Mouse (Mus musculus): ENCODE measurements around the gene Iqgap3.
A peak's percentile ranks its signal among the peaks of the same experiment; 100 is the strongest.

Iqgap3 gene

DNA sequence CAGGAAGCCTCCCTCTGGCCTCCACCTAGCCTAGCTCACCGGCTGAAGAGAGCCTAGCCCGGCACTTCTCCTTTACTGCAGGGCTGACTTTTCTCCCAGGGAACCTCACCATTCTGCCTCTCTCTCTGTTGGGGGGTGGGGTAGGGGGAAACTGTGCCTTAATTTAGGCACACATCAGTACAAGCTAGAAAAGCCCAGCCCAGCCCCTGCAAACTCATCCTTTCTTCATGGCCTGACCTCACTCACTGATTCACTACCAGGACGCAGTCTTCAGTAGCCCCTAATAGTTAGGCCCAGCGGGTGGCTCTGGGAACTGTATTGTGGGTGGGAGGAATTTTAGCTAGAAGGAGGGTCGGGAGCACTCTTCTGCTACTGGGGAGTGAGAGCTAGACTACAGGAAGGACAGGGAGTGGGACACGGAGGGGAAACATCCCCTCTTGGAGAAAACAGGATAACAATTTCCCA, 67.8 kb downstream of the Iqgap3 start:
- no peak for DNase-seq (ENCODE audit: low spot score in 2 of 2)

DNA sequence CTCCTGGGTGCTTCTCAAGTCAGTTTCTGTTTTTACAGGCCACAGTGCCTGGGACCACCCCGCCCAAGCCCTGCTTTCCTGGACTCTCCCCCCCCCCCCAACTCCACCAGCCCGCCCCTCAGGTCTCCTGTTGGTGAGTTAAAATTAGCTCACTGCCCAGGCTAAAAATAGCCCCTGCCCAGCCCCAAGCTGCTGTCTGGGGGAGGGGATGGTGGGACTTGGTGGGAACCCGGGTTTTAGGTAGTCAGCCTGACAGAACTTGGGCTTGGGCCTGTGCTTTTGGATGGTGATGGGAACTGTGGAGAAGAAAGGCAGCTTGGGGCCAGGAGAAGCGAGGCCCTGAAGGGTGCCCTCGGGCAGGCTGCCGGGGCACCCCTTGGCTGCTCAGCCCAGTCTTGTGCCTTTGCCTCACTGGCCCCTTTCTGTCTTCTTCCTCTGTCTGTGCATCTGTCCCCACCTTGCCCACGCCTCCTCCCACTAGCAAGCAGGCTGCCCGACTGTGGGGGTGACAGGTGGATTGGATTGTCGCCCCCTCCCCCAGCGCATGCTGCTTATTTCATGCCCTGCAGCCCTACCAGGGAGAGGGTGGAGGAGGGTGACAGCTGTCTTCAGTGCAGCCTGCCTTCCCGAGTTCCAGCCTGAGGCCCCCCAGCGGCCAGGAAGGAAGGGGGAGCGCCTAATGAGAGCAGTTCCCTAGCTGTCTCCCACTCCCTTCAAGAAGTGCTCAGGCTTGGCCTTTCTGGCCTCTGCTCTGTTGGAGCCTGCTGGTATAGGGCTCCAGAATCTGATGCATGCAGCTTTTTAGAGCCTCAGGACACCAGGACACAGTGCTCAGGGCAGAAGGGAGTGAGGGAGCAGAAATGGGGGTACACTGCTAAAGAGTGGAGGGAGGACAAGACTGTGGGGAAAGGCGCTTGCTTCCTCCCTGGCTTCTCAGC, 68.6 kb downstream of the Iqgap3 start:
- peak; percentile 80 to 83 for DNase-seq (ENCODE audit: low spot score in 2 of 2)

- DNase-seq (ENCODE audit: low spot score in 2 of 2): no peak
Measured at GRCm38 (mm10) chr3:88150999-88151364, 69.2 kb downstream of the Iqgap3 start.

GRCm38 (mm10) chr3:88152056-88152455, 70.3 kb downstream of the Iqgap3 start:
- DNase-seq (ENCODE audit: low spot score in 2 of 2): peak; percentile 85 to 92

- no peak for DNase-seq (ENCODE audit: low spot score in 2 of 2)
Measured at GRCm38 (mm10) chr3:88153290-88154011, 71.7 kb downstream of the Iqgap3 start.

DNA sequence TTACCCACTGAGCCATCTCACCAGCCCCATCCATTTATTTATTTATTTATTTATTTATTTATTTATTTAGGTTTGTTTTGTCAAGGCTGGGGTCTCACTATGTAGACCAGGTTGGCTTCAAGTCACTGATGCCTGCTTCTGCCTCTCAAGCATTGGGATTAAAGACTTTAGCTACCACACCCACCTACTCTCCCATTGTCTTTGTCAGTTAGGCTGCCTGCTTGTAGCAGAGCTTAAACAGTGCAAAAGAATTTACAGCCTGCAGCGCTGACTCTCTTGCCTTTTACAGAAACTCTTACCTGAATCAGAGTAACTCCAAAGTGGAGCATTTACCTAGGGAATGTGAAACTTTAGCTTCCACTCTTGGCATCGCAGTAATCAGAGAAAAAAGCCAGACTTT, 72.5 kb downstream of the Iqgap3 start:
- DNase-seq (ENCODE audit: low spot score in 2 of 2): no peak

DNA sequence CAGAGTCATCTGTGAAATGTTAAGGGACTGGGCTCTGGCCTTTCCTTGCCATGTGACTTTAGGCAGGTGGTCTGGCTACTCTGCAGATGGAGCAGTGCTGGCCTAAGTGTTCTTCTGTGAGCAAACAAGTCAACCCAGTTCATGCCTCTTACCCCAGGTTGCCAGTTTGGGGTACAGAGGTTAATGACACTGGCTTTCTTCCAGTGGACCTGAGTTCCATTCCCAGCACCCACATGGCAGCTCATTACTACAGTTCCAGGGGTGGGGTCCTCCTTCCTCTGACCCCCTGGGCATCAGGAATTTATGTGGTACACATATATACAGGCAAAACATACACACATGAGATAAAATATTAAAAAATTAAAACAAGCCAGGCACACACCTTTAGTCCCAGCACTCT, 75.0 kb downstream of the Iqgap3 start:
- DNase-seq (ENCODE audit: low spot score in 2 of 2): no peak

DNA sequence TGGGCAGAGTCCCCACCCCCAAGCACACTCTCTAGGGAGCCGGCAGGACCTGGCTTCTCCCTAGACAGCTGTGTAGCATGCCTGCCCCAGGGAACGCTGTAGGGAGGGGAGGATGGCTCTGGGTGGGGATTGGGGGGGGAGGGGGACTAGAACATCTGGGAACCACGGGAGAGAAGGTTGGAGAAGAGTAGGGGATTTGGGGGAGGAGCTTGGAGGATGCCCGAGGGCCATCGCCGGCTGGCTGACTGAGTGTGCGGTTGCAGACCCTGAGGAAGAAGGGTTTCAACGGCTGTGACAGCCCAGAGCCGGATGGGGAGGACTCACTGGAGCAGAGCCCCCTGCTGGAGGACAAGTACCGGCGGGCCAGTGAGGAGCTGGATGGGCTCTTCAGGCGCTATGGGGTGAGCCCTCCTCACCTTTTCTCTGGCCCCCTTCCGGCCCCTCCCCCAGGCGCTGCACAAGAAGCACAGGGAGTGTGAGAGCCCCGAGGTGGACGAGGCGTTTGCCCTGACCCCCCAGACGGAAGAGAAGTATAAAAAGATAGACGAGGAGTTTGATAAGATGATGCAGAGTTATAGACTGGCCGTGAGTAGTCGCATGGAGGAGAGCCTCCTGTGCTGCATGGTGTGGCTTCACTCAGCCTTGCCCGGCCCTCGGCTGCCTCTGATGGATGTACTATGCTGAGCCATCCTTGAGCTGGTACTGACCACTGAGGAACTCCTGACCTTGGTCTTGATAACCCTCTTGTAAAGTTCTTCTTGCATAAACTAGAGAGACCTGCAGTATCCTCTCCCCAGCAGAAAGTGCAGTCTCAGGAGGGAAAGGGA, 76.2 kb downstream of the Iqgap3 start:
- no peak for DNase-seq (ENCODE audit: low spot score in 2 of 2)

DNA sequence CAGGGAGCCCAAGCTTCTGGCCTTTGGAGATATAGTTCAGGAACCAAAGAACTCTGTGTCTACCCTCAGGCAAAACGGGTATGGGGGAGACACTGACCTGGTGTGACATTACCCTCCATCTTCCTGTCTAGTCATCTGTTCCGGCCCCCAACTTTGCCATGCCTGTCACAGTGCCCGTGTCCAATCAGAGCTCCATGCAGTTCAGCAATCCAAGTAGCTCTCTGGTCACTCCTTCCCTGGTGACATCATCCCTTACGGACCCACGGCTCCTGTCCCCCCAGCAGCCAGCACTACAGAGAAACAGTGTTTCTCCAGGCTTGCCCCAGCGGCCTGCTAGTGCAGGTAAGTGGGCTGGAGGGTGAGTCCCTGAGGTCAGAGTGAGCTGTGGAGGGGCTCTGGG, 77.2 kb downstream of the Iqgap3 start:
- no peak for DNase-seq (ENCODE audit: low spot score in 2 of 2)

- no peak for DNase-seq (ENCODE audit: low spot score in 2 of 2)
Measured at GRCm38 (mm10) chr3:88160856-88161255, 79.1 kb downstream of the Iqgap3 start.

- DNase-seq (ENCODE audit: low spot score in 2 of 2): peak; percentile 60 to 70
Measured at GRCm38 (mm10) chr3:88162259-88162658, 80.5 kb downstream of the Iqgap3 start.

- no peak for DNase-seq (ENCODE audit: low spot score in 2 of 2)
Measured at GRCm38 (mm10) chr3:88162811-88163210, 81.0 kb downstream of the Iqgap3 start.

DNA sequence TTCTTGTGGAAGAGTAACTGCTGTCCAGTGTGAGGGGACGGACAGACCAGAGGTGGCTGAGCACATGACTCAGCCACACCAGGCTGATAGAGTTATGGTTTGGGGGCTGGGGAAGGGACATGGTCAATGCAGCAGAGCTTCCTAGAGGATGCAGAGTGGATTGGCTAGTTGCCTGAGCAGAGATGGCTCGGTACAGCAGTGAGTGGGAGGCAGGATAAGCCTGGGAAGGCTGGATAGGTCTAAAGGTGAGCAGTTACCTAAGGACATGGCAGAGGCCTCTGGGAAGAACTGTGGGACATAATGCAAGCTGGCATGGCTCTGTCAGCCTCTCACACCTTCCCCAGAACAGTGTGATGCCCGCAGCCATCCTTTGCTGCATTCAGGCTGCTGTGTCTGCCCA, 82.1 kb downstream of the Iqgap3 start:
- DNase-seq (ENCODE audit: low spot score in 2 of 2): no peak

GRCm38 (mm10) chr3:88164263-88164662, 82.5 kb downstream of the Iqgap3 start:
- no peak for DNase-seq (ENCODE audit: low spot score in 2 of 2)

GRCm38 (mm10) chr3:88166056-88166455, 84.3 kb downstream of the Iqgap3 start:
- DNase-seq (ENCODE audit: low spot score in 2 of 2): no peak

GRCm38 (mm10) chr3:88170361-88170760, 88.6 kb downstream of the Iqgap3 start:
- no peak for DNase-seq (ENCODE audit: low spot score in 2 of 2)

Data from frontal cortex, postnatal 36 days (tissue).